Mouse (Mus musculus) gastrocnemius, postnatal 14 days (tissue): ENCODE results near the gene Pde11a. TPM values are rescaled to one million over a fixed set of nuclear protein-coding genes. Genes with fewer than 3 reads are reported as not detected.
"Not testable (repeated sequence)": the region's sequence is repeated elsewhere in the genome, so short reads cannot be mapped to it uniquely, and the experiment has no call there.

Source experiments
- DNase-seq: peaks from one replicate; pipeline ENCODE4 v3.0.0; 2021; ENCODE audit warnings: mixed read lengths
- intact Hi-C: fragments of 180-260 bp; cut with DNase I; formaldehyde crosslinking; loops from one replicate; pipeline ENCODE4 v1.15.1; 2025; ENCODE audit warnings: low total_unique reads
- total RNA-seq, 2 experiments: library from RNA; stranded (reverse); gene quantifications; 2 replicates each; pipeline ENCODE4 v1.2.3; 2021

Pde11a gene
- total RNA-seq, 2 experiments from 2014 or later, result 0.07 to 0.14 TPM

GRCm38 (mm10) chr2:75983091-75983490, 355.5 kb downstream of the Pde11a start:
- no peak for DNase-seq
- intact Hi-C loops, result no loop called here

DNA sequence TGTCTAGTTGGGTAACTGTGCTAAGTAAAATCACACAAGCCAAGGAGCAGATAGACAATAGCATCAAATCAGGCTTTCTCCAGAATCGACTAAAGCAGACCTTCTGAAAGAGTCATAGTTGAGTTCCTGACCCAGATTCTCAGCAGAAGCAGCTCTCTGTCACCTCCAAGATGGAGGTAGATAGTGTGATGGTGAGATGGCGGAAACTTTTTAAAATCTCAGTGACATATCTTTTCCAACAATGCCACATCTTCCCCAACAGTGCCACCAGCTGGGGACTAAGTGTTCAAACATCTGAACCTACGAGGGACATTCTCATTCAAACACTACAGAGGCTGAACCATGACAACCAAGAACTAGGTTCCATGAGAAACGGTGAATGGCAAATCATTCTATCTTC, 355.9 kb downstream of the Pde11a start:
- DNase-seq, result no peak
- intact Hi-C loops, result no loop called here

GRCm38 (mm10) chr2:75981440-75982081, 357.0 kb downstream of the Pde11a start, which contains the start of gene Ttc30a1:
Ttc30a1 (minus strand) TSS chr2:75981967.
- DNase-seq, result peak; percentile 68
- intact Hi-C loops, result not testable (repeated sequence)

- DNase-seq, intact Hi-C loops: not testable (repeated sequence)
Measured at GRCm38 (mm10) chr2:75980933-75981439, 357.6 kb downstream of the Pde11a start.

DNA sequence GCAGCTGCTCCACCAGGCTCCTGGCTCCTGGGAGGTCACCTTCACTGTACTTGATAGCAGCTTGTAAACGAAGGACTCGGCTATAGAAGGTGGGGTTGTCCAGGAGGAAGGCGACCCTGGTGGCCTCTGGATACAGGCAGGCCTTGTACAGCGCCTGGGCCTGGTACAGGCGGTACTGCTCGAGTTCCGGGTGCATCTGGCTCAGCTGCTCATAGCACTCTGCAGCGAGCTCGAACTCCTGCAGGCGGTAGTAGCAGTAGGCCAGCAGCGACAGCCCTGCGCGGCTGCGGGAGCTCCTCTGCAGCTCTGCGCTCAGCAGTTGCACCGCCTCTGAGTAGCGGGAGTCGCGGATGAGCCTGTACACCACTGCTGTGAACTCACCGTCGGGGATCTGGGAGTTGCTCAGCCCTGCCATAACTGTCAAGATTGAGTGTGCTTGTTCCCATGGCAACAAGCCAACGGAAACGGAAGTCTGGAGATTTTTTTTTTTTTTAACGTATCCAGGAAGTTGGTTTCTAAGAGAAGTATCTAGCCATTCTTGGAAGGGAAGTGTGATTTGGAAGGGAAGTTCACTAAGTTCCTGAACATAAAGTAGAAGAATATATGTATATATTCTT, 360.7 kb downstream of the Pde11a start, which contains the start of gene Ttc30a2:
Ttc30a2 (minus strand) TSS at position 419 of the 617 bp plus-strand sequence.
- DNase-seq, intact Hi-C loops: not testable (repeated sequence)

DNA sequence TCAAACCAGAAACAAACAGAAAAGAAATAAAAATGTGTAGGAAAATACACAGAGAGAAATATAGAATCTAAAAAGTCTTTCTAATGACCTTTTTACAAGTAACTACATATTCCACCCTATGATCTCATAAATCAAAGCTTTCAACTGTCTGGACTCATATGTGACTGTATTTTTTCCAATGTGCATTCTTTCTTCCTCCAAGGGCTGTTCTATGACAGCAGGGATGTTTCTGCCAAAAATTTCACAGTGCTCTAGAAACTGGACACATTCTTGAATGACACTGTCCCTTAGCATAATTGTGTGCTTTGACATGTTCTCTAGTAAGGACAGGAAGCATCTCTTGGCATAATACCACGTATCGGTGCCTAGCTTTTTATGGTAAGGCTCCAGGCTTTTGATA, 362.5 kb downstream of the Pde11a start:
- DNase-seq, intact Hi-C loops: not testable (repeated sequence)

DNA sequence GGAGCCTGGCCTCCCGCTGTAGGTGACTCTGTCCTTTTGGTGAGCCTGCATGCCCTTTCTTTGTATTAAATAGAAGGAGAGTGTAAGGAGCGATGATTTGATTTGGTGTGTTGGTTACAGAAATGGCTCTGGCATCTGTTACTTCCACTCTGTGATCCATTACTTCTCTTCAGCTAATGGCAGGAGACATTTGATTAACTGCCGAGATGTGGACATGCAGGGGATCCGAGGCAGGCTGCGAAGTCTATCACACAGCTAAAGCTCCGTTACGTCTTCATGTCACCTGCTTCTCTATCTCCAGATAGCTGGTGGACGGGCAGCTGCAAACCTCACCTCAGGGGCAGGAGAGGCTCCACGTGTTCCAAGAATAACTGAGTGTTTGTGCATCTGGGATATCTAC, 364.4 kb downstream of the Pde11a start:
- intact Hi-C loops, result no loop called here
- no peak for DNase-seq

- peak; percentile 41 for DNase-seq
- intact Hi-C loops, result loop anchor here (5.0 to 10.0 kb wide), 3 partner anchors 78 to 360 kb away; no protein-coding TSS in a partner anchor
Measured at GRCm38 (mm10) chr2:75964972-75965371, 373.6 kb downstream of the Pde11a start.

DNA sequence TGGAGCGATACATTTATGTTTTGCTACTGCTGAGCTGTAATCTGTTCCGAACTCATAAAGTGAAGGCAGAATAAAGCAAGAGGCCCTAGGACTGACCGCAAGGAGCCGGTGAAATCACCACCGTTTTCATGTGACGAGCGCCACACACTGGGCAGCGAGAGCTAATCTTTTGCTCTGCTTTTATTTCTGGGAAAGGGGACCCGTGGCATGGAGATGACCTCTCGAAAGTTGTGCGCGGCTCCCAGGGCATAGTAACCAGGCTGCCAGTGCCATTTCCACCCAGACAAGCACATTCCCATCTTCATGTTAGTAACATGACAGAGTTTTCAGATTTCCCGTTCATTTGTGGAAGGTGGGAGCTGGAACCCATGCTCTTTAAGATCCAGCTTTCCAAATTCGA, 374.1 kb downstream of the Pde11a start:
- DNase-seq, result peak; percentile 77
- intact Hi-C loops, result loop anchor here (5.0 to 10.0 kb wide), 3 partner anchors 77 to 360 kb away; no protein-coding TSS in a partner anchor

GRCm38 (mm10) chr2:75964051-75964450, 374.5 kb downstream of the Pde11a start:
- intact Hi-C loops, result loop anchor here (5.0 to 10.0 kb wide), 3 partner anchors 77 to 359 kb away; no protein-coding TSS in a partner anchor
- no peak for DNase-seq

- no peak for DNase-seq
- intact Hi-C loops, result loop anchor here (5.0 to 10.0 kb wide), 3 partner anchors 76 to 359 kb away; no protein-coding TSS in a partner anchor
Measured at GRCm38 (mm10) chr2:75963211-75963840, 375.2 kb downstream of the Pde11a start.

DNA sequence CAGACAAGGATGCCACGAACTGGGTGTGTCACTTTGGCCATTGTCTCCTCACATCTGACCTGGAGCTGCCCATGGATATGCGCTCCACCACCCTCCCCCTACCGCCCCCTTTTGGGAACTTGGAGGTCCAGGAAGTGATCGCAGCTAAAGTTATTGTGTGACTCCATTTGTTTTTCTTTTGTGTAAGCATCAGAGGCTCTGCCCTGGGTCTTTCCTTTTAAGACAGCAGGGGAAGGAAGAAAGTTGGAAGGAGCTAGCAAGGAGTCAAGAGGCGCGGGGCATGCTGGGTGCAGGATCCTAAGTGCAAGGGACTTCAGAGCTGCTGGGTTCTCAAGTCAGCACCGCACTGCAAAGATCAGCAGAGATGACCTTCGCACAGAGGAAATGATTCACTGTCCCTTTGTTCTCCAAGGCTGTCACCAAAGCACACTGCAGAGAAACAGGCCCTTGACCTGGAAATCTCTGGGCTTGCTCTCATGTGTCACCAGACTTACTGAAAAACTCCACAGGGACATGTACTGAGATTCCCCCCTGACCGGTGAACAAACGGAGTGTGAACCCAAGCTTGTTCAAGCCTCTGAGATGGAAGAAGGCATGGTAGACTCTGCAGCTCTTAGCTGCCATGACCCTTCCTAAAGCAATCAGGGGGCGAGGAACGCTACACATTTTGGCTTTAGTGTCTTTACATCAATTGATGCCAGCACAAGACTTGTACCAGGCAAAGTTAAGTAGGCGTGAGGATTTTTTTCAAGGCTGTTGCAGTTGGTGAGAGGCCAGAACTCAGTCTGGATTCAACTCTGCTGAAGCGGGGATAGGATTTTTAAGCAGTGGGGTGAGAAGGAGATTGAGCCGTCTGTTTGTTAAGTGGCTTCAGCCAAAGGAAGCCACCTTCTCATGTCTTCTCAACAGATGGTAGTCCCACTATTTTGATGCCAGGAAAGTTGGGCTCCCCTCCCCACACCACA, 377.9 kb downstream of the Pde11a start:
- intact Hi-C loops, result loop anchor here (5.0 to 10.0 kb wide), 3 partner anchors 73 to 356 kb away; no protein-coding TSS in a partner anchor
- DNase-seq, result peak; percentile 19

- intact Hi-C loops, result loop anchor here (5.0 to 10.0 kb wide), 3 partner anchors 73 to 355 kb away; no protein-coding TSS in a partner anchor
- peak; percentile 24 for DNase-seq
Measured at GRCm38 (mm10) chr2:75959850-75960365, 378.7 kb downstream of the Pde11a start.

- intact Hi-C loops, result no loop called here
- no peak for DNase-seq
Measured at GRCm38 (mm10) chr2:75959183-75959849, 379.3 kb downstream of the Pde11a start.

DNA sequence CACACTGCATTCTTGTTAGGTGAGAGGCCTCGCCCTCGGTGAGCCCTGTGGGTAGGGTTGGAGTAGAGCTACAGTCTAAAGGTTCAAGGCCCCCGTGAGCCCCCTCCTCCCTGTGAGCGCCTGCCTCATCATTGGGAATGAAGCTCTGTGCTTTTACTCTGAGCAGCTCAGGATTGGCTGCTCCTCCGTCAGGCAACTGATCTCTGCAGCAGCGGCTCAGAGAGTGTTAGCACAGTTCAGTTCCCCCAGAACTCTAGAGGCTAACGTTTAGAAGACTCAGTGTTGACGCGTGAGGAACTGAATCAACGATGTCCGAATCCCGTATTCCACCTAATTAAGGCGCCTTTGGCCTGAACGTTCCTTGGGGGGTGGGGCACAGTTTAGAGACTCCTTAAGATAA, 382.9 kb downstream of the Pde11a start:
- intact Hi-C loops, result no loop called here
- no peak for DNase-seq

DNA sequence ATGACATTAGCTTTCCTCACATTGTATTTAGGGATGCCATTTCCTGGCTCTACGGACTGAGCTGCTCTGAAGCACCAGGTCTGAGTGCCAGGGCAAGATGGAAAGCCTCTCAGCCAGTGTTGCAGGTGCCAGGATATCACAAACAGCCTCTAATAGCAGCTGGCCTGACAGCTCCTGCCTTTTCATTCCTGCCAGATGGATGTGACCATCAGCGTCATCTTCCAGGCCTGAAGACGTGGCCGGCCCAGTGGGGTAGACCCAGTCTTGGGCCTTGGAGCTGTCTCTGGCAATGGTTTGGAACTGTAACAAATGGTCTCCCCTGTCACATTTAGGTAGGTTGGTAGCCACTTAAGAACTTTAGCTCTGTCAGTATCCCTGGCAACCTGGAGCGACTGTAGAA, 385.3 kb downstream of the Pde11a start:
- intact Hi-C loops, result no loop called here
- DNase-seq, result no peak

GRCm38 (mm10) chr2:75950685-75951084, 387.9 kb downstream of the Pde11a start:
- intact Hi-C loops, result no loop called here
- DNase-seq, result no peak
